In genomic region chr1:34827900-34828299, GRCm38 (mm10) we compare ENCODE assay signal across 12 mouse cellular contexts. TPM values are rescaled to one million over a fixed set of nuclear protein-coding genes. Genes with fewer than 3 reads are reported as not detected.
DNase-seq lines count a peak whose midpoint lies in the region; ATAC-seq and TF ChIP-seq lines count a peak whose summit lies in the region.
"Had no signal": no experiment of that assay in that cellular context is flagged by ENCODE, and none has a peak within 500 bp of the region (broad histone marks: within the 10 kb centered on the region; RNA-seq: fewer than 3 reads in every experiment).

No protein-coding gene starts in this region.

- no peaks in the 10 kb centered on the region for H3K4me1 ChIP-seq in lung, postnatal 0 days (ENCODE audit: insufficient read depth, low read depth, low read length)
- 0 out of 2 replicates have a peak, but pooled peaks cover 6% of the 10 kb centered on the region for H3K4me1 ChIP-seq in intestine, postnatal 0 days (replicated peaks; ENCODE audit: control insufficient read depth, insufficient read depth, low read length)
- no peaks in the 10 kb centered on the region for H3K4me1 ChIP-seq in forebrain, postnatal 0 days (ENCODE audit: insufficient read depth)

- H3K27ac ChIP-seq in lung, postnatal 0 days (ENCODE audit: low read length), result no peak overlapping the region
- no peak overlapping the region for H3K27ac ChIP-seq in intestine, postnatal 0 days (ENCODE audit: low read depth, low read length)
- H3K27ac ChIP-seq in forebrain, postnatal 0 days (ENCODE audit: low read depth, low read length), result no peak overlapping the region
- H3K27ac ChIP-seq: layer of hippocampus, adult 2 months had no signal

- no peaks in the 10 kb centered on the region for H3K27me3 ChIP-seq in lung, postnatal 0 days (replicated peaks; ENCODE audit: insufficient read depth, low read length)
- H3K27me3 ChIP-seq in intestine, postnatal 0 days (replicated peaks; ENCODE audit: control insufficient read depth, insufficient read depth, low read length), result no peaks in the 10 kb centered on the region
- H3K27me3 ChIP-seq in forebrain, postnatal 0 days (ENCODE audit: insufficient read depth, low read length), result no peaks in the 10 kb centered on the region

- DNase-seq in gastrocnemius, adult 18-20 months (ENCODE audit: low spot score), result peak; percentile 55
- no peak for DNase-seq in gastrocnemius, postnatal 4 days (ENCODE audit: low spot score in 2 of 2)
- DNase-seq in lung, postnatal 0 days (ENCODE audit: low spot score), result peak; percentile 39
- DNase-seq in lung, postnatal 14 days, result no peak
- peak; percentile 73 for DNase-seq in skeletal muscle tissue, adult 2 months (ENCODE audit: low read depth, low spot score)
- no peak for DNase-seq in forebrain, postnatal 0 days
- no peak for DNase-seq in cerebellum, postnatal 4 days (ENCODE audit: low spot score in 2 of 2)
- DNase-seq: cerebellum, adult 11-12 months; heart, postnatal 4 days; lung, postnatal 10 days had no signal

- no peak overlapping the region for H3K4me2 ChIP-seq in lung, postnatal 0 days (replicated peaks; ENCODE audit: low read depth, low read length)
- H3K4me2 ChIP-seq in intestine, postnatal 0 days (replicated peaks; ENCODE audit: low read depth), result no peak overlapping the region
- H3K4me2 ChIP-seq in forebrain, postnatal 0 days (ENCODE audit: low read depth), result no peak overlapping the region

- peak; percentile 23; the same call in 1 of the 2 replicates for ATAC-seq in lung, postnatal 0 days
- peak; percentile 24; the same call in 1 of the 2 replicates for ATAC-seq in intestine, postnatal 0 days
- ATAC-seq in forebrain, postnatal 0 days, result no peak

- WGBS in lung, postnatal 0 days, result 66% methylated on average over 7 of the region's 7 CpGs
- WGBS in intestine, postnatal 0 days, result 46% methylated on average over 7 of the region's 7 CpGs
- 81% methylated on average over 7 of the region's 7 CpGs for WGBS in forebrain, postnatal 0 days

- no peaks in the 10 kb centered on the region for H3K36me3 ChIP-seq in lung, postnatal 0 days (ENCODE audit: insufficient read depth, low read length)
- peaks cover 25% of the 10 kb centered on the region for H3K36me3 ChIP-seq in intestine, postnatal 0 days (ENCODE audit: control insufficient read depth, insufficient read depth)
- H3K36me3 ChIP-seq in forebrain, postnatal 0 days (ENCODE audit: insufficient read depth), result peaks cover 25% of the 10 kb centered on the region

- H3K9me3 ChIP-seq in lung, postnatal 0 days (ENCODE audit: low read length), result no peaks in the 10 kb centered on the region
- no peaks in the 10 kb centered on the region for H3K9me3 ChIP-seq in intestine, postnatal 0 days (ENCODE audit: control insufficient read depth)
- no peaks in the 10 kb centered on the region for H3K9me3 ChIP-seq in forebrain, postnatal 0 days (ENCODE audit: low read length)

- TF ChIP-seq CTCF in lung, postnatal 0 days (IDR thresholded peaks at IDR 0.05), result no peak
- TF ChIP-seq CTCF in intestine, postnatal 0 days (IDR thresholded peaks at IDR 0.05; ENCODE audit: low read depth), result no peak
- TF ChIP-seq CTCF in forebrain, postnatal 0 days (IDR thresholded peaks at IDR 0.05; ENCODE audit: low read depth), result no peak

- no peak overlapping the region for H3K9ac ChIP-seq in lung, postnatal 0 days (replicated peaks; ENCODE audit: low read depth)
- no peak overlapping the region for H3K9ac ChIP-seq in intestine, postnatal 0 days (ENCODE audit: low read depth, low read length)
- H3K9ac ChIP-seq in forebrain, postnatal 0 days, result no peak overlapping the region

- no peak overlapping the region for H3K4me3 ChIP-seq in lung, postnatal 0 days (ENCODE audit: low read depth, low read length)
- no peak overlapping the region for H3K4me3 ChIP-seq in intestine, postnatal 0 days (ENCODE audit: low read depth, low read length)
- H3K4me3 ChIP-seq in forebrain, postnatal 0 days (ENCODE audit: low read depth, low read length), result no peak overlapping the region
- H3K4me3 ChIP-seq: layer of hippocampus, adult 2 months had no signal

- TF ChIP-seq EP300 in lung, postnatal 0 days (IDR thresholded peaks at IDR 0.05), result no peak

RNA-seq across cellular contexts. Expression of gene Fam168b, which starts 15.0 kb away (rescaled TPM):
- 10 to 100 TPM; 23.9 to 31.3 TPM for total RNA-seq in gastrocnemius, adult 18-20 months (2021)
- 10 to 100 TPM; 76.4 to 78.6 TPM for total RNA-seq in gastrocnemius, postnatal 4 days (2021)
- 29.3 and 31.8 TPM in 2 replicates for polyA plus RNA-seq in lung, postnatal 0 days (2015; fragmentation: Nextera tagmentation; extraction: Ambion mirVana)
- 22.4 and 23.6 TPM in 2 replicates for polyA plus RNA-seq in intestine, postnatal 0 days (2015; fragmentation: Nextera tagmentation; extraction: Ambion mirVana)
- total RNA-seq in forebrain, postnatal 0 days (2014; rRNA removed), result 244 and 334 TPM in 2 replicates
- 81.9 and 100 TPM in 2 replicates for polyA plus RNA-seq in forebrain, postnatal 0 days (2015; fragmentation: Nextera tagmentation; extraction: Ambion mirVana)

RNA-seq across cellular contexts. Expression of gene Plekhb2, which starts 21.9 kb away (rescaled TPM):
- 10 to 100 TPM; 49.8 to 62.4 TPM for total RNA-seq in gastrocnemius, adult 18-20 months (2021)
- 10 to 100 TPM; 12.7 to 15.3 TPM for total RNA-seq in gastrocnemius, postnatal 4 days (2021)
- polyA plus RNA-seq in lung, postnatal 0 days (2015; fragmentation: Nextera tagmentation; extraction: Ambion mirVana), result 71.1 and 79.8 TPM in 2 replicates
- polyA plus RNA-seq in intestine, postnatal 0 days (2015; fragmentation: Nextera tagmentation; extraction: Ambion mirVana), result 191 and 206 TPM in 2 replicates
- 74.1 and 80.5 TPM in 2 replicates for total RNA-seq in forebrain, postnatal 0 days (2014; rRNA removed)
- 72.6 and 86.1 TPM in 2 replicates for polyA plus RNA-seq in forebrain, postnatal 0 days (2015; fragmentation: Nextera tagmentation; extraction: Ambion mirVana)

Comparison
In these comparisons a context has a peak if more than half of its experiments do, and no peak if none do; other contexts are left out.
1. DNase-seq: peak in gastrocnemius, adult 18-20 months (single experiment), lung, postnatal 0 days (single experiment) and skeletal muscle tissue, adult 2 months (single experiment); none in gastrocnemius, postnatal 4 days (0 of 2), lung, postnatal 14 days (single experiment), forebrain, postnatal 0 days (single experiment) and cerebellum, postnatal 4 days (0 of 2).